Mouse (Mus musculus) adipocyte (in vitro differentiated cells): ENCODE results near the gene Prx.
A peak's percentile ranks its signal among the peaks of the same experiment; 100 is the strongest.
"Not testable (repeated sequence)": the region's sequence is repeated elsewhere in the genome, so short reads cannot be mapped to it uniquely, and the experiment has no call there.

ENCODE experiments used
- DNase-seq: peaks from one replicate; pipeline ENCODE4 v3.0.0-alpha.2; 2016; ENCODE audit warnings: low spot score

The Prx gene

DNA sequence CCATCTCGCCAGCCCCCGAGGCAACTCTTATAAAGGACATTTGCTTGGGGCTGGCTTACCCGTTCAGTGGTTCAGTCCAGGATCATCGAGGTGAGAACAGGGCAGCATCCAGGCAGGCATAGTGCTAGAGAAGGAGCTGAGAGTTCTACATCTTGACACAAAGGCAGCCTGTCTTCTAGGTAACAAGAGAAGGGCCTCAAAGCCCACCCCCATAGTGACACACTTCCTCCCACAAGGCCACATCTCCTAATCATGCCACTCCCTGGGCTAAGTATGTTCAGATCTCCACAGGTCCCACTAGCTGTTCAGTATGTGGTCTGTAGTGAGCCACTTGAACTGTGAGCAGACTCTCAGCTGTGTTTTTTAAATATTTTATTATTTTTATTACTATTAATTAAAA lies 15.3 kb upstream of the Prx start:
- DNase-seq: no peak

DNA sequence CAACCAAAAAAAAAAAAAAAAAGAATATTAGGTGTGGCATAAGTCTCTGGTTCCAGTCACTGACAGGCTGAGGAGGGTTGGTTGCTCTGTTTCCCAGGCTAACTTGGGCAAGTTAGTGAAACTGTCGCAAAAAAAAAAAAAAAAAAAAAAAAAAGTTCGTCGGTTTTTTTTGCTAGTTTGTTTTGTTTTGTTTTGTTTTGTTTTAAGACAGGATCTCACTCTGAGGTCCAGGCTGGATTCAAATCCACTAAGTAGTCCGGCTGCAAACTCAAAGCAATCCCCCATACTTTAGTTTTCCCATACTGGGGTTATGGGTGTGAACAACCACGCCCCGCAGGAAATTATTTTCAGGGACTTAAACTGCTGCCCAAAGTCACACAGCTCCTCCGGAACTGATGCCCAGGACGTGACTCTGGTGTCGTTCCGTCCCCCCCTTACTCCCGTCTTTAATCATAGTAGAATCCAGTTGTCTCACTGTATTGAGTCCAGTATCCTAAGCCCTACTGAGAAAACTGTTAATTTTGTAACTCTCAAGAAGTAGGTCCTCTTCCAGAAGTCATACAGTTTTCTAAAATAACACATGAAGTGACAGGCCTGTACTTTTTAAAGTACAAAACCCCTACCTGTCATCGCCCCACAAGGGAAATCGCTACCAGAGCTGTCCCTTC lies 12.9 kb upstream of the Prx start:
- peak; percentile 55 for DNase-seq

DNA sequence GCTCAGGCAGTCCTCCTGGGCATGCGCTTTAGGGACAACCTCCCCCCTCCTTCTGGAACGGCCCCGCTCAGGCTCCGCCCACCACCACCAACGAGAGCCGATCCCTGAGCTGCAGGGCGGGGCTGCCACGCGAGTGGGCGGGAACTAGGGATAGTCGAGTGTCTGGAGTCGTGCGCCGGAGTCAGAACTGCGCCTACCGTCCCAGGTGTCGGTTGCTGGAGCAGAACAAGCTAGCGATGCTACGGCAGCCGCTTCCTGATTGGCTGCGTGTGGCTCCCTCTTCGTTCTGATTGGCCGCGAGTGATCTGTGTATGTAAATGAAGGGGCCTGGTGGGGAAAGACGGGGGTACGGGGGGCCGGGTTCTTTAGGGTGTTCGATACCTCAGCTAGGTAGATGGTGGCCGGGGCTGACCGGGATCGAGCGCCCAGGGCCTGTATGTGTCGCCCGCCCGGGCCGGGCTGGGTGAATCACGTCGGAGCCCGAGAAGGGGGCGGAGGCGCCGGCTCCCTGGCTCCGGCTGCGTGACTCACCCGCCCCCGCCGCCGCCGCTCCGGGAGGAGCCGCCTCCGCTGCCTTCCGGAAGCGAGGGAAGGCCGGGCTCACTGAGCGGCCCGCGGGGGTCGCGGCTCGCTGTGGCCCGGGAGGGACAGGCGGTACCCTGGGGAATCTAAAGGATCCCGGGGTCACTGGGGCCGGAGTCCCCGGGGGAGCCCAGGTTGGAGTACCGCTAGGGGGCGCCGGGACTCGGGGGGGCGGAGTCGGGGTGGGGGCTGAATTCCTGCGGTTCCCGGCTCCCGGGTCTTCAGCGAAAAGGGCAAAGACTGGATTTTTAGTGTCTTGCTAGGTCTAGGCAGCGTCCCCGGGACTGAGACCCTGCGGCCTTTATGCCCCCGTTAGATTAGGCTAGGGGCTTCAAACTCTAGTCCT lies 12.1 kb upstream of the Prx start, which contains the start of gene Sertad1:
Gene Sertad1, plus strand, starts transcription at position 141 of the 928 bp plus-strand sequence.
- DNase-seq: peak; percentile 97

DNA sequence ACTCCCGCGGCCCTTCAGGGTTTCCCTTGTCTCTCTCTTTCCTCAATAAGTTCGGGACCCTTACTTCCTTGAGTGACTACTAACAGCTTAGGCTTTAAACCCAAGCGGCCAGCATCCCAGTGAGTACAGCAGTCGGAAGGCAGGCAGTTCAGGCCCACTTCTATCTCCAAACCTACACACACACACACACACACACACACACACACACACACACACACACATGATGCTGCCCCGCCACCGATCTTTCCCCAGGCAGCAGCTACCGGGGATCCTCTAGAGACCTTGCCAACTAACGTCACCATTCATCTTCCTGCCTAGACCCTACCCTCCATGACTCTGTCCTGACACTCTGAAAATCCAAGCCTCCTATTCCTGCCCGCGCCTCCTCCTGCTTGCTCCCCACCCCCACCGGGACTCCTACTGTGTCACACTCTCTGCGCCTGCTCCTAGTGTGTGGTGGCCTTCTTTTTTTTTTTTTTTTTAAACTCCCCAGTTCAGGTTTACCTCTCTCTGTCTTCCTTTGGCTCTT lies 11.3 kb upstream of the Prx start:
- DNase-seq: peak; percentile 54

DNA sequence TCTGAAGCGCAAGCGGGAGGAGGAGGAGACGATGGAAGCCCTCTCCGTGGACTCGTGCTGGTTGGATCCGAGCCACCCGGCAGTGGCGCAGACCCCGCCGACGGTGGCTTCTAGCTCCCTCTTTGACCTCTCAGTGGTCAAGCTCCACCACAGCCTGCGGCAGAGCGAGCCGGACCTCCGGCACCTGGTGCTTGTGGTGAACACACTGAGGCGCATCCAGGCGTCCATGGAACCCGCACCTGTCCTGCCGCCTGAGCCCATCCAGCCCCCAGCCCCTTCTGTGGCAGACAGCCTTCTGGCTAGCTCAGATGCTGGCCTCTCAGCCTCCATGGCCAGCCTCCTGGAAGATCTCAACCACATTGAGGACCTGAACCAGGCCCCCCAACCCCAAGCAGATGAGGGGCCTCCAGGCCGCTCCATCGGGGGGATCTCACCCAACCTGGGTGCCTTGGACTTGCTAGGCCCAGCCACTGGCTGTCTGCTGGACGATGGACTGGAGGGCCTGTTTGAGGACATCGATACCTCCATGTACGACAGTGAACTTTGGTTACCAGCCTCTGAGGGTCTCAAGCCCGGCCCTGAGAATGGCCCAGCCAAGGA lies 9.8 kb upstream of the Prx start:
- DNase-seq: no peak

DNA sequence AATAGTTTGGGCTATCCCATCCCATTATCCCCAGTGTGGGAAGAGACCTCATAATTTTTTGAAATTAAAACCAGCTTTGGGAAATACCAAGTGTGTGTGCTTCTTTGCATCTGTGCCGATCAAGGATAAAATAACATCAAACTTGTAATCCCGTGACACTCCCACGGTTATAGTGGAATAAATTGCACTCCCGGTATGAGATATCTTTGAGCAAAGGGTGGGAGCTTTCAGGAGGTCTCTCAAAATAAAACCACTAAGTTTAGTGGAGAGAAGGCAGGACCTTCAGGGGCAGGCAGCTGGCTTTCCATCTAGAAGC lies 8.9 kb upstream of the Prx start:
- no peak for DNase-seq

DNA sequence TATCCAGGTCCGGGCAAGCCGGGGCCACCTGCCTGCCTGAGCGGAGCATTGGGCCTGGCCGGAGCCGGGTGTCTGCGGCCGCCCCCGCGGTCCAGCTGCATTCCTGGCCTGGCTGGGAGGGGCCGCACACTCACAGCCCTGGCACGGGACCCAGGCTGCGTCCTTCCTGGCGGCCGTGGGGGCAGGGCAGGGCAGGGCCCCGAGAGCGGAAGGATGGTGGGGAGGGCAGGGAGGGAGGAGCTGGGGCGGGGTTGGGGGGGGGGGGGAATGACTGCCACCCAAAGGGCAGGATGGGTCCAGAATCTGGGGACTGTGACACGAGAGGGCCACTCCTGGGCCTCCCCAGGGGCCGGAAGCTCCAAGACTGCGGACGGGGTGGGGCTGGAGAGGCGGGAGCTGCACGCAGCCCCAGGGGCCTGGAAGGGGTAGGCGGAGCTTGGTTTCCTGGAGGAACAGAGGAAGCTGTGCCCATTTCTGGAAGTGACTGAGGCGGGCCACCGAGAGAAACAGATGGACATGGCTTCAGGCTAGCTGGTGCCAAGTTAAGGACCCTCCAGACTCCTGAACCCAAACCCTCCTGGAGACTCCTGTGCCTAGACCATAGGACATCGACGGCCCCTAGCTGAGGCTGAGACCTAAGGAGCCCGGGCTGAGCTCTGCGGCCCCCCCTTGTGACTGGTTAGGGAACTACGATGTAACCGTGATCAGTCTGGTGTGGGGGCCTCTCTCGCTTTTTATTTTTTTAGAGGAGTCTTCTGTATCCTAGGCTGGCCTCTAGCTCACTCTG lies 8.4 kb upstream of the Prx start:
- peak; percentile 87 for DNase-seq

DNA sequence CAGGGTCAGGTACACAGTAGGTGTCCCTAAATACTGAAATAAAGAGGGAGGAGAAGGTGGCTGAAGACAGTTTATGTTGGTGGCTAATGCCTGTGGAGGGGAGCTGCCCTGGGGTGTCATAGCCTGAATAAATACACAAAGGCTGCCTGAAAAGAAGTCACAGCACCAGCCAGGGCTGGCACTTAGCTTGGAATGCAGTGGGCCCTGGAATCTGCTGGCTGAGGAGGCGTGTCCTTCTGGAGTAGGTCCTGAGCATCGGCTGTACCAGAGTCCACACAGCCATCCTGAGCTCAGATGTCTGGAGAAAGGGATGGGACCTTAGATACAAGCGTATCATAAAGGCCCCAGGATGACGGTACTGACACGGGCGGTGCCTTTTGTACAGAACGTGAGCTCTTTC lies 7.3 kb upstream of the Prx start:
- DNase-seq: no peak

DNA sequence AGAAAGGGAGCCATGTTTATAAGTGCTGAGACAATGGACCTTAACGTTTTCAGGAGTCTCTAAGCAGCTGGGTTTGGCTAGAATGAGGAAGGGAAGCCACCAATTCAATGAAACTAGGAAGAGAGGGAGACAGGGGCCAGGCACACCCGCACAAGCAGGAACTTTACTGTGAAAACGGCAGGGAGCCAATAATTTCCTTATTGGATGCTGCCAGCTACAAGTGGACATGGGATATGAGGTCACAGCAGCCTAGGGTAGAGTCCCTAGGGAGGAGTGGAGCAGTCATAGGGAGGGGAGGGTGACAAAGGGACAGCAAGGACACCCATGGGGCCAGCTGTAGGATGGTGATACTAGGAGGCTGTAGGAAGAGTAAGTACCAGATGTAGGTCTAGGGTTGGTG lies 6.1 kb upstream of the Prx start:
- no peak for DNase-seq

DNA sequence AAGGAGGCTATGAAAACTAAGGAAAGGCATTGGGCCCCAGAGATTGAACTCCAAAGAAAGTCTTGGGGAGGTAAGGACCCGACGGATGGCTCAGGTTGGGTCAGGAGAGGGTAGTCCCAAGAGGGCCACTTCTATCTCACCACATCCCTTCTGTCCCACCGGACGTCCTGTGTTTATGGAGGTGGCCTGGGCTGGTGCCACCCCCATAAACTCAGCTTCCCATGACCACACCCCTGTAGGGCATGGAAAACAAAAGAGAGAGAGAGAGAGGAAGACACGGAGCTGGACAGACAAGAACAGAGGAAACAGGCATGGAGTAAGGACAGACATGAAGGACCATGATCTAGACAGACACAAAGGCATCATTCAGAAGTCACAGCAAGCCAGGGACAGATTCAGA lies 5.7 kb upstream of the Prx start:
- no peak for DNase-seq

DNA sequence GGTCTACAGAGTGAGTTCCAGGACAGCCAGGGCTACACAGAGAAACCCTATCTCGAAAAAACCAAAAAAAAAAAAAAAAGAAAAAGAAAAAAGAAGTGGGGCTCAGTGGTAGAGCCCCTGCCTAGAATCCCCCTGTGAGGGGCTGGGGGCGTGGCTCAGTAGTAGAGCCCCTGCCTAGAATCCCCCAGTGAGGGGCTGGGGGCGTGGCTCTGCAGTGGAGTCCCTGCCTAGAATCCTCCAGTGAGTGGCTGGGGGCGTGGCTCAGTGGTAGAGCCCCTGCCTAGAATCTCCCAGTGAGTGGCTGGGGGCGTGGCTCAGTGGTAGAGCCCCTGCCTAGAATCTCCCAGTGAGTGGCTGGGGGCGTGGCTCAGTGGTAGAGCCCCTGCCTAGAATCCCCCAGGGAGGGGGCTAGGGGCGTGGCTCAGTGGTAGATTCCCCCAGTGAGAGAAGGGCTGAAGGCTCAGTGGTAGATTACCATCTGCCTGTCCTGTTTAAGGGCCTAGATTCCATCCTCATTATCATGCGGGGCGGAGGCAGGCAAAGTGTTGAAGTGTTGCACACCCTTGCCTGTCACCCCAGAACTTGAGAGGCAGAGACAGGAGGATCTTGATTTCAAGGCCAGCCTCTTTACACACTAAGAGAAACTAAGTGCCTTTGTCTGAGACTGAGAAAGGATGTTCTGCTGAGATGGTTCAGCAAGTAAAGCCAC lies 4.3 kb upstream of the Prx start:
- not testable (repeated sequence) for DNase-seq

DNA sequence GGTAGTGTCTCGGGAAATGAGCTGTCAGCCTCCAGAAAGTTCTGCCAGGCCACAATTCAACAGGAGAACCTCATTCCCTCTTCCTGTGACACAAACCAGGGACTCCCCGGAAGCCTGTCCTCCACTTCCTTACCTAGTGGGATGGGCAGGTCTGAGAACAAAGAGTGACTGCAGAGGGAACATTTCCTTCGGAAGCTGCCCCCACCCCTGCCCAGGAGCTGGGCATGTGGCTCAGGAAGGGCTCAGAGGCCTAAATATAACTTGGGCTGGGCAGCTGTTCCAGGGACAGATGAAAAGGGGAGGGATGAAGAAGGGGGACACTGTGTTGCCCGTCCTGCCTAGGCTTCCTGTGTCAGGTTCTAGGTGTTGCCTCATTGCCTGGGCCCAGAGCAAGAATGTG lies 2.5 kb downstream of the Prx start:
- DNase-seq: no peak

DNA sequence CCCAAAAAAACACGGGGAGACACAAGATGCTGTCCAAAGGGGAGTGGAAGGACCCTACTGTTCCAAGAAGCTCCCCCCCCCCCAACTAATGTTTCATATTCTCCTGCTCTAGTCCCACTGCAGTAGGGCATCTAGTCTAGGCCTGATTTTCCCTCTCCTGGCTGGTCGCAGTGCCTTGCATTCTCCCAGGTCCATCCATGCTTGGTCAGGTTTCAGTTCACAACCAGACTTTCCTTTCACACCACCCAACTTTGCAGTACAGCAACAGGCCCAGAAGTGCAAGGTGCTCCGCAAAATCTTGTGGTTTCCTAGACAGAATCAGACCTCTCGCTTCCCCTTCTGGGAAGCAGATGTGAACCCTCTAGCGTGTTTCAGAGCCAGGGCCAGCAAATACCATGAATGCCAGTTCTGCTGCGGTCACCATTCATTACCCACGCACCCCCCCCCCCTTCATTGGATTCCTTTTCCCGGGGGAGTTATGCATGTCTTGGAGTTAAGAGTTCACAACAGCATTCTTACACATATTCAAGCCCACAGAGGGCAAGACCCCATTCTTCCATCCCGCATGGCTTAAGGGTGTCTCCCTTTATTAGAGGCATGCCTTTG lies 7.7 kb downstream of the Prx start:
- DNase-seq: no peak

DNA sequence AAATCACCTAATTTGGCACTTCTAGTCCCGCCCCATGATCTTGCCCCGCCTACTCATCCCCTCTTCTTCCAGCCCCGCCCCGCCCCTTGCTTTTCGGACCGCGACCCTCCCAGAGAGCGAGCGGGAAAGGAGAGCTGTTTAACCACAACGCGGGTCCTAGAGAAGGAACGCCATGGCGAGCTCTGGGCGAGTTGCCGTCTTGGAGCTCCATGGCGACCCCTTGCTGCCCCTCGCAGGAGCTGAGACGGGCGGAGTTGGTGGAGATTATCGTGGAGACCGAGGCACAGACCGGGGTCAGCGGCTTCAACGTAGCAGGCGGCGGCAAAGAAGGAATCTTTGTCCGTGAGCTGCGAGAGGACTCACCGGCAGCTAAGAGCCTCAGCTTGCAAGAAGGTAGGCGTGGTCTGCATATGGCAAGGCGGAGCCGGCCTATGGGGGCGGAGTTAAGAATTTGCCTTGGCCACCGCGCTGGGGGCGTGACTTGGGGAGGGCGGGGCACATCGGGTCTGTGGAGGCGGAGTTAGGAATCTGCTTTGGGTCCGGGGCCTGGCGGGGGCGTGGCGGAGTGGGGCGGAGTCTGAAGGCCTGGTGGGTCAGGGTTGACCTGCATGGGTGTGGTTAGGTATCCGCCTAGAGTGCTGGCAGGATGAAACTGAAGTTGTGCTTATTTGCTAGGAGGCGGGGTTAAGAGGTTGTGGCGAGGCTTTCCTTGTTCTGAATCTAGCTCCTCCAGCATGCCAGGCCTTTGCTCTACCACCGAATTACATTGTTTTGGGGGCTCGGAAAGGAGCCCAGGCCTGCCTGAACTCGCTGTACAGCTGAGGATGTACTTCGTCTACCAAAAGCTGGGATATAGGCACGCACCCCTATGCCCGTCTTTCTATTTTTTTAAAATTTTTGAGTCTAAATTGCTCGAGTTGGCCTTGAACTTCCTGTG lies 8.9 kb downstream of the Prx start:
- peak; percentile 94 for DNase-seq

DNA sequence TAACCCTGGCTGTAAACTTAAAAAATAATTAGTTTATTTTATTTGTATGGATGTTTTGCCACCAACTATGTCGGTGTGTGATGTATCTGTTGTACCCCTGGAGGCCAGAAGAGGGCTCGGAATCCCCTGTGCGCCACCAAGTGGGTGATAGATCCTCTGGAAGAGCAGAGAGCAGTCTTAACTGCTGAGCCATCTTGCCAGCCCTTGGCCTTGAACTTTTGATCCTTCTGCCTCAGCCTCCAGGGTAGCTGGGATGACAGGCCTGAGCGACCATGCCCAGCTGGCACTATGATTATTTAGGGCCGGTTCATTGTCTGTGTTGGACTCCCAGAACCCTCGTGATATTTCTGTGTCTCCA lies 9.5 kb downstream of the Prx start:
- DNase-seq: peak; percentile 69

DNA sequence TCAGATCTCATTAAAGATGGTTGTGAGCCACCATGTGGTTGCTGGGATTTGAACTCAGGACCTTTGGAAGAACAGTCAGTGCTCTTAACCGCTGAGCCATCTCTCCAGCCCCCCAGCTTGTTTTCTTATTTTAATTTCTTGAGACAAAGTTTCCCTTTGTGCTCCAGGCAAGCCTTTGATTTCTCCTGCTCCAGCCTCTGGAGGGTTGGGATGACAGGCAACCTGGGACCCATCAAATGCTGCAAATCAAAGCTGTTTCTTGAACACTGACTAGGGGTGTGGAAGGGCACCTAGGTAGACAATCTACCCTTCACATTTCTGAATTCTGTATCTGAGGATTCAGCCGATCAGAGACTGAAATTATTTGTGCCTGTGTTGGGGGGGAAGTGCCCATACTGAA lies 11.7 kb downstream of the Prx start:
- no peak for DNase-seq

DNA sequence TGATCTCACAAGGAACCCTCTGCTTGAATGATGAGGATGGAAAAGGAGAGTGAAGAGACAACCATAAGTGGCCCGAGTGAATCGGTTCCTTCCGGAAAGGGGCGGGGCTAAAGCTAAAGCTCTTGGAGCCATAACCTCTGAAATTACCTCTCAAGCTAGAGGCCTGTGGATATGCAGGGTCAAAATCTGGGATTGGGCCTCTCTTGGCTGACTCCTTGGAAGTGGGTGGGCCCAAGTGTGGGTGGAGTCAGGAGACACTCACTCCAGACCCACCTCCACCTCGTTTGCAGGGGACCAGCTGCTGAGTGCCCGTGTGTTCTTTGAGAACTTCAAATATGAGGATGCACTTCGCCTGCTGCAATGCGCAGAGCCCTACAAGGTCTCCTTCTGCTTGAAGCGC lies 15.8 kb downstream of the Prx start:
- no peak for DNase-seq

DNA sequence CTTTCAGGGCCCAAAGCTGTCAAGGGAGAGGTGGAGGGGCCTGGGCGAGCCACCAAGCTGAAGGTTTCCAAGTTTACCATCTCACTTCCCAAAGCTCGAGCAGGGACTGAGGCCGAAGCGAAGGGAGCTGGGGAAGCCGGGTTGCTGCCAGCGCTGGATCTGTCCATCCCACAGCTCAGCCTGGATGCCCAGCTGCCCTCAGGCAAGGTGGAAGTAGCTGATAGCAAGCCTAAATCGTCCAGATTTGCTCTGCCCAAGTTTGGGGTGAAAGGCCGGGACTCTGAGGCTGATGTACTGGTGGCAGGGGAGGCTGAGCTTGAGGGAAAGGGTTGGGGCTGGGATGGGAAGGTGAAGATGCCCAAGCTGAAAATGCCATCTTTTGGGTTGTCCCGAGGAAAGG lies 19.2 kb downstream of the Prx start:
- DNase-seq: no peak

DNA sequence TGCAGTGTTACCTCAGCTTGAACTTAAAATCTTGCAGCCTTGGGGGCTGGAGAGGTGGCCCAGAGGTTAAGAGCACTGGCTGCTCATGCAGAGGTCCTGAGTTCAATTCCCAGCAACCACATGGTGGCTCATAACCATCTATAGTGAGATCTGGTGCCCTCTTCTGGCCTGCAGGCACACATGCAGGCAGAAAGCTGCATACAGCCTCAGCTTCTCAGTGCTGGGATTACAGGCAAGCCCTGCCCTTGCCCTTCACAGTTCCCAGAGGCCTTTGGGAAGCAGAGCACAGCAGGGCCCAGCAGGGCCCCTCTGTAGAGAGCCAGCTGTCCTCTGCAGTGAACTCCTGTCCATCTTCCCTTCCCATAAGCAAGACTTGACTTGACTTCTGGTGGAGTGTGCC lies 21.0 kb downstream of the Prx start:
- no peak for DNase-seq

DNA sequence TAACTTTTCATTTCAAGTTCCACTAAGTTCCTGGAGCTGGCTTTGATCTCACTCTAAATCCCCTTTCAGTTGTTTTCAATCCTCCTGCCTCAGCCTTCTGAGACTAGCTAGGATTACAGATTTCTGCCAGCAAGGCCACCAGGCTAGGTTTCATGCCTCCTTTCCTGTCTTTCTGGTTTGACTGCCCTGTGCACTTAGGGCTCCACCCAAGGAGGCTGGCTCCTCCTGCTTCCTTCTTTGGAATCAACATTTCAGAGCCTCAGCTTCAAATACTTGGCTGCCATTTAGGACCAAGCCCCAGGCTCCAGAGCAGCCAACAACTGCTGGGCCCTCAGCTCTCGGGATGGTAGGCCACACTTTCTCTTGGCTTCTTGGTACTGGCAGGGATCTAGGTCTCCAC lies 21.5 kb downstream of the Prx start:
- peak; percentile 31 for DNase-seq
